Mouse (Mus musculus) layer of hippocampus, postnatal 10 days (tissue): ENCODE data around the gene Ucn2. TPM values are rescaled to one million over a fixed set of nuclear protein-coding genes. Genes with fewer than 3 reads are reported as not detected.

Source experiments
- DNase-seq, 2 experiments: peaks; one replicate each; pipeline ENCODE4 v3.0.0; 2021; ENCODE audit warnings: low spot score in 2 of 2
- microRNA-seq, 2 experiments: library from miRNA; unstranded; fragments of <30 nt; microRNA quantifications; one replicate each; pipeline ENCODE4 v1.2.0; 2021
- total RNA-seq, 2 experiments: library from RNA; stranded (reverse); gene quantifications; 2 replicates each; pipeline ENCODE4 v1.2.3; 2021

The Ucn2 gene
- total RNA-seq, 2 experiments from 2014 or later: 0.41 TPM; not detected in 1

- no peak for DNase-seq
Measured at GRCm38 (mm10) chr9:109028919-109029318, 43.1 kb downstream of the Ucn2 start.

GRCm38 (mm10) chr9:109030312-109030711 is 44.5 kb downstream of the Ucn2 start:
- DNase-seq: no peak

- DNase-seq: no peak
Measured at GRCm38 (mm10) chr9:109031001-109031400, 45.2 kb downstream of the Ucn2 start.

GRCm38 (mm10) chr9:109031686-109032085 is 45.9 kb downstream of the Ucn2 start:
- no peak for DNase-seq

GRCm38 (mm10) chr9:109032435-109032834 is 46.6 kb downstream of the Ucn2 start:
- no peak for DNase-seq

Small RNAs within 50 kb of the gene (microRNA-seq; reads per million reads assigned to microRNA genes)
- 0 reads per million in 2 experiments for gene Mir711

Other genes starting within 250 kb of the Ucn2 start
- gene Ip6k2, start 202.2 kb upstream of the Ucn2 start, total RNA-seq: 100 to 1,000 TPM; 180 to 190 TPM
- 10 to 100 TPM; 40.7 to 43.4 TPM for gene Nckipsd, start 177.6 kb upstream of the Ucn2 start, total RNA-seq
- gene Celsr3, start 159.7 kb upstream of the Ucn2 start, total RNA-seq: 10 to 100 TPM; 64.6 to 78.9 TPM
- gene Slc26a6, start 132.7 kb upstream of the Ucn2 start, total RNA-seq: 10 to 100 TPM; 35.8 to 38.1 TPM
- under 1 TPM in 1 of 2 experiments, not detected in 1; 0.39 TPM for gene Tmem89, start 71.4 kb upstream of the Ucn2 start, total RNA-seq
- gene Uqcrc1, start 49.4 kb upstream of the Ucn2 start, total RNA-seq: 100 to 1,000 TPM; 348 to 361 TPM
- 1 to 10 TPM; 3.9 to 4.8 TPM for gene Col7a1, start 32.4 kb upstream of the Ucn2 start, total RNA-seq
- 10 to 100 TPM; 20.9 to 26.7 TPM for gene Pfkfb4, start 5.8 kb downstream of the Ucn2 start, total RNA-seq
- 10 to 100 TPM; 37.7 to 47.2 TPM for gene Shisa5, start 52.6 kb downstream of the Ucn2 start, total RNA-seq
- 10 to 100 TPM; 11.9 to 13.2 TPM for gene Trex1, start 73.7 kb downstream of the Ucn2 start, total RNA-seq
- 10 to 100 TPM; 28.5 to 29.9 TPM for gene Atrip, start 88.1 kb downstream of the Ucn2 start, total RNA-seq
- gene Ccdc51, start 96.5 kb downstream of the Ucn2 start, total RNA-seq: 1 to 10 TPM; 6.1 to 7.3 TPM
- 100 to 1,000 TPM; 331 to 333 TPM for gene Tma7, start 96.6 kb downstream of the Ucn2 start, total RNA-seq
- gene Plxnb1, start 109.4 kb downstream of the Ucn2 start, total RNA-seq: 10 to 100 TPM; 87.8 to 89.8 TPM
- not detected for gene Fbxw21, start 176.0 kb downstream of the Ucn2 start, total RNA-seq
- not detected for gene Fbxw13, start 210.0 kb downstream of the Ucn2 start, total RNA-seq
- gene Fbxw20, start 248.7 kb downstream of the Ucn2 start, total RNA-seq: not detected